Mouse (Mus musculus): ENCODE measurements at regions not wholly inside any gene's neighbourhood (a gene's known extent, or its start where the extent isn't known, plus 50 kb on each side); places are given as distances from the start of the nearest gene placed in this dataset.

GRCm38 (mm10) chr11:38224300-38224699, 988.5 kb upstream of the Tenm2 start:
- Histone ChIP-seq H3K79me3 (ENCODE audit: low read depth) (no peaks in the 10 kb centered on the region), H3K27me3 (ENCODE audit: control insufficient read depth, insufficient read depth, insufficient read length) (no peaks in the 10 kb centered on the region), H3ac (ENCODE audit: control insufficient read depth, insufficient read length, low read depth) (no peak overlapping the region), H3K4me3 (ENCODE audit: insufficient read depth, poor library complexity, severe bottlenecking) (no peak overlapping the region), H3K79me2 (ENCODE audit: control insufficient read depth, insufficient read depth) (no peaks in the 10 kb centered on the region), H3K36me3 (ENCODE audit: control insufficient read depth, insufficient read depth) (no peaks in the 10 kb centered on the region)
- TF ChIP-seq MYOD1 (IDR thresholded peaks at IDR 0.05; ENCODE audit: control insufficient read depth, insufficient read length, low read depth) (no peak), CTCF (IDR thresholded peaks at IDR 0.05; ENCODE audit: control insufficient read depth, insufficient read depth, insufficient read length) (no peak), USF1 (IDR thresholded peaks at IDR 0.05; ENCODE audit: low read depth) (no peak), MYOG (IDR thresholded peaks at IDR 0.05; ENCODE audit: control insufficient read depth, extremely low read depth, insufficient read length) (no peak), CEBPB (IDR thresholded peaks at IDR 0.05; ENCODE audit: low read depth) (no peak), FOSL1 (IDR thresholded peaks at IDR 0.05; ENCODE audit: insufficient read depth, low read length, poor library complexity, severe bottlenecking) (no peak), MAX (IDR thresholded peaks at IDR 0.05) (no peak)

- Histone ChIP-seq H3K36me3 (ENCODE audit: control insufficient read depth, insufficient read depth) (no peaks in the 10 kb centered on the region), H3K79me2 (ENCODE audit: control insufficient read depth, insufficient read depth) (no peaks in the 10 kb centered on the region), H3ac (ENCODE audit: control insufficient read depth, insufficient read length, low read depth) (no peak overlapping the region), H3K4me3 (ENCODE audit: insufficient read depth, poor library complexity, severe bottlenecking) (no peak overlapping the region), H3K27me3 (ENCODE audit: control insufficient read depth, insufficient read depth, insufficient read length) (no peaks in the 10 kb centered on the region), H3K79me3 (ENCODE audit: low read depth) (no peaks in the 10 kb centered on the region)
- TF ChIP-seq FOSL1 (IDR thresholded peaks at IDR 0.05; ENCODE audit: insufficient read depth, low read length, poor library complexity, severe bottlenecking) (no peak), MAX (IDR thresholded peaks at IDR 0.05) (no peak), MYOD1 (IDR thresholded peaks at IDR 0.05; ENCODE audit: control insufficient read depth, insufficient read length, low read depth) (no peak), MYOG (IDR thresholded peaks at IDR 0.05; ENCODE audit: control insufficient read depth, extremely low read depth, insufficient read length) (no peak), CEBPB (IDR thresholded peaks at IDR 0.05; ENCODE audit: low read depth) (no peak), USF1 (IDR thresholded peaks at IDR 0.05; ENCODE audit: low read depth) (no peak), CTCF (IDR thresholded peaks at IDR 0.05; ENCODE audit: control insufficient read depth, insufficient read depth, insufficient read length) (no peak)
Observed at GRCm38 (mm10) chr11:38203347-38203746, 967.6 kb upstream of the Tenm2 start.

- H3K79me3 ChIP-seq (ENCODE audit: low read depth), result no peaks in the 10 kb centered on the region
- no peaks in the 10 kb centered on the region for H3K36me3 ChIP-seq (ENCODE audit: control insufficient read depth, insufficient read depth)
- H3ac ChIP-seq (ENCODE audit: control insufficient read depth, insufficient read length, low read depth), result no peak overlapping the region
- TF ChIP-seq FOSL1 (IDR thresholded peaks at IDR 0.05; ENCODE audit: insufficient read depth, low read length, poor library complexity, severe bottlenecking) (no peak), CEBPB (IDR thresholded peaks at IDR 0.05; ENCODE audit: low read depth) (no peak), USF1 (IDR thresholded peaks at IDR 0.05; ENCODE audit: low read depth) (no peak), MAX (IDR thresholded peaks at IDR 0.05) (no peak), CTCF (IDR thresholded peaks at IDR 0.05; ENCODE audit: control insufficient read depth, insufficient read depth, insufficient read length) (no peak), MYOG (IDR thresholded peaks at IDR 0.05; ENCODE audit: control insufficient read depth, extremely low read depth, insufficient read length) (no peak), MYOD1 (IDR thresholded peaks at IDR 0.05; ENCODE audit: control insufficient read depth, insufficient read length, low read depth) (no peak)
- no peak overlapping the region for H3K4me3 ChIP-seq (ENCODE audit: insufficient read depth, poor library complexity, severe bottlenecking)
- H3K79me2 ChIP-seq (ENCODE audit: control insufficient read depth, insufficient read depth), result no peaks in the 10 kb centered on the region
- H3K27me3 ChIP-seq (ENCODE audit: control insufficient read depth, insufficient read depth, insufficient read length), result no peaks in the 10 kb centered on the region
Observed at GRCm38 (mm10) chr11:38201136-38201741, 965.5 kb upstream of the Tenm2 start.

GRCm38 (mm10) chr11:38193719-38194118, 958.0 kb upstream of the Tenm2 start:
- no peak overlapping the region for H3K4me3 ChIP-seq (ENCODE audit: insufficient read depth, poor library complexity, severe bottlenecking)
- H3K79me3 ChIP-seq (ENCODE audit: low read depth), result no peaks in the 10 kb centered on the region
- TF ChIP-seq MYOD1 (IDR thresholded peaks at IDR 0.05; ENCODE audit: control insufficient read depth, insufficient read length, low read depth) (no peak), CEBPB (IDR thresholded peaks at IDR 0.05; ENCODE audit: low read depth) (no peak), CTCF (IDR thresholded peaks at IDR 0.05; ENCODE audit: control insufficient read depth, insufficient read depth, insufficient read length) (no peak), FOSL1 (IDR thresholded peaks at IDR 0.05; ENCODE audit: insufficient read depth, low read length, poor library complexity, severe bottlenecking) (no peak), MYOG (IDR thresholded peaks at IDR 0.05; ENCODE audit: control insufficient read depth, extremely low read depth, insufficient read length) (no peak), MAX (IDR thresholded peaks at IDR 0.05) (no peak), USF1 (IDR thresholded peaks at IDR 0.05; ENCODE audit: low read depth) (no peak)
- no peaks in the 10 kb centered on the region for H3K36me3 ChIP-seq (ENCODE audit: control insufficient read depth, insufficient read depth)
- no peaks in the 10 kb centered on the region for H3K27me3 ChIP-seq (ENCODE audit: control insufficient read depth, insufficient read depth, insufficient read length)
- no peak overlapping the region for H3ac ChIP-seq (ENCODE audit: control insufficient read depth, insufficient read length, low read depth)
- H3K79me2 ChIP-seq (ENCODE audit: control insufficient read depth, insufficient read depth), result no peaks in the 10 kb centered on the region

DNA sequence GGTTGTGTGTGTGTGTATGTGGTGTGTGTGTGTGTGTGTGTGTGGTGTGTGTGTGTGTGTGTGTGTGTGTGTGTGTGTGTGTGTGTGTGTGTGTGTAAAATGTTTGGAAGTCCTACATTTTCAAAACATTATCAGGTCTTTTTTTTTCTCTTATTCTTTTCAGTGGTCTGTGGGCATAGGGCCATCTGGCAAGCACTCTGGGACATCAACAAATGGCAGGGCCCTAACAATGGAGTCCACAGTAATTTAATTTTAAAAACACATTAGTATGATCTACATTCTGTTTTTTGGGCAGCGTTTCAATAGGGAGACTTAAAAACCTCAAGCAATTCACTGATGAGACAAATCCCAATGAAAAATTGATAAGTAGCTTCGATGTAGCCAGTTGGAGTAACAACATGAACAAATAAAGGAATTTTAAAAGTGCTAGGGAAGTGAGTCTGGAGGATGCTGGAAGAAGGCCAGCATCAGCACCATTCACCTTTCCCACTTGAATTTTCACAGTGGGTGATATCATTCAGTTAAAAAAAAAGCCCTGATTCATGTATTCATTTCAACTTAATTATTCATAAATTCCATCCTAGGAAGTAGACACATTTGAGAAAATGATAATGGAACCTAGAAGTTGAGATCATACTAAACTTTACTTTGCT, 956.3 kb upstream of the Tenm2 start:
- no peaks in the 10 kb centered on the region for H3K79me3 ChIP-seq (ENCODE audit: low read depth)
- no peak overlapping the region for H3K4me3 ChIP-seq (ENCODE audit: insufficient read depth, poor library complexity, severe bottlenecking)
- no peaks in the 10 kb centered on the region for H3K79me2 ChIP-seq (ENCODE audit: control insufficient read depth, insufficient read depth)
- H3ac ChIP-seq (ENCODE audit: control insufficient read depth, insufficient read length, low read depth), result no peak overlapping the region
- TF ChIP-seq MAX (IDR thresholded peaks at IDR 0.05) (no peak), MYOG (IDR thresholded peaks at IDR 0.05; ENCODE audit: control insufficient read depth, extremely low read depth, insufficient read length) (no peak), USF1 (IDR thresholded peaks at IDR 0.05; ENCODE audit: low read depth) (no peak), CEBPB (IDR thresholded peaks at IDR 0.05; ENCODE audit: low read depth) (no peak), CTCF (IDR thresholded peaks at IDR 0.05; ENCODE audit: control insufficient read depth, insufficient read depth, insufficient read length) (no peak), FOSL1 (IDR thresholded peaks at IDR 0.05; ENCODE audit: insufficient read depth, low read length, poor library complexity, severe bottlenecking) (no peak), MYOD1 (IDR thresholded peaks at IDR 0.05; ENCODE audit: control insufficient read depth, insufficient read length, low read depth) (no peak)
- H3K27me3 ChIP-seq (ENCODE audit: control insufficient read depth, insufficient read depth, insufficient read length), result no peaks in the 10 kb centered on the region
- H3K36me3 ChIP-seq (ENCODE audit: control insufficient read depth, insufficient read depth), result no peaks in the 10 kb centered on the region

All from C2C12 (cell line).